Mouse (Mus musculus) T-helper 2 cell (primary cell): ENCODE results near the gene Dscaml1.

Experiments
- in situ Hi-C: fragments of 300-600 bp; cut with MboI, MseI; formaldehyde crosslinking; loops from one replicate; pipeline ENCODE4 v1.15.1; 2025; ENCODE audit warnings: high pct_unique_total_duplicates

Gene Dscaml1

DNA sequence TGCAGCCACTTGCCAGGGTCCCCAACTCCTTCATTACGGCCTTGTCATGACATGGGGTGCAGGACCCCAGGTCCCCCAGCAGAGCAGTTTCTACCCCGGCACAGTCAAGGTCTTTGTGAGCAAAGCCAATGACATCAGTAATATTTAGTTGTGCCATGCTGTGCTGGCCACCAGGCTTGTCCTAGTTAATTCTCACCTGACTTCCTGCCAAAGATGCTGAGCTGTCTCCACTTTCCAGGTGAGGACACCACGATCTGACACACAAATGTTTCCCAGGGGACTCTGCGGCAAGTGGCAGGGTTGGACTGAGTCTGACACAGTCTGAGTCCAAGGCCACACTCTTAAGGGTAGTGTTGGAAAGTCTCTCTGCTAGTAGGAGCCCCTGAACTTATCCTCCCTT, at the start of gene Dscaml1:
Gene Dscaml1 (plus strand): TSS at position 173 of the 400 bp plus-strand sequence.
- in situ Hi-C loops = no loop called here

DNA sequence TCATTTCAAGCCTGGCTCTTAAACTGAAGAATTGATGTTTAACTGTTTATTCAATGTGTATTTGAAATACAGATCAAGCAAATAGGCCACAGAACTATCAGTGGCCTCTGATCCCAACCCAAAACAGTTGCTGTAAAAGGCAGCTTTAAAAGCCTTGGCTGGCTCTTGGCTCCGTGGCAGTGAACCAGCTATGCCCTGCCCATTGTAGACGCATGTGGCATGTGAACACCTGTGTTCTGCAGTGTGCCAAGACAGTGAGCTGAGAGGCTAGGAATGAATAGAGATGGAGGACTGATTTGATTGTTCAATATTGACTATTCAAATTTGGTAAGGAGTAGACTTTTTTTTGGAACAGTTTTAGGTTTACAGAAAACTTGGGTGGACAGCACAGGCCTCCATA, 49.5 kb upstream of the Dscaml1 start:
- in situ Hi-C loops = no loop called here

GRCm38 (mm10) chr9:45380411-45381251, 45.8 kb upstream of the Dscaml1 start:
- in situ Hi-C loops = loop anchor here (10.0 kb wide), 1 partner anchor 236 kb away; no protein-coding TSS in a partner anchor

GRCm38 (mm10) chr9:45382336-45382735, 44.1 kb upstream of the Dscaml1 start:
- in situ Hi-C loops = loop anchor here (10.0 kb wide), 1 partner anchor 238 kb away; no protein-coding TSS in a partner anchor

- in situ Hi-C loops = loop anchor here (10.0 kb wide), 1 partner anchor 238 kb away; no protein-coding TSS in a partner anchor
Observed at GRCm38 (mm10) chr9:45382834-45383233, 43.6 kb upstream of the Dscaml1 start.

GRCm38 (mm10) chr9:45383883-45384282, 42.5 kb upstream of the Dscaml1 start:
- in situ Hi-C loops = loop anchor here (10.0 kb wide), 1 partner anchor 239 kb away; no protein-coding TSS in a partner anchor

- in situ Hi-C loops = loop anchor here (10.0 kb wide), 1 partner anchor 242 kb away; no protein-coding TSS in a partner anchor
Observed at GRCm38 (mm10) chr9:45386698-45387097, 39.7 kb upstream of the Dscaml1 start.

GRCm38 (mm10) chr9:45388385-45388994, 37.9 kb upstream of the Dscaml1 start:
- in situ Hi-C loops = loop anchor here (10.0 kb wide), 1 partner anchor 244 kb away; no protein-coding TSS in a partner anchor

DNA sequence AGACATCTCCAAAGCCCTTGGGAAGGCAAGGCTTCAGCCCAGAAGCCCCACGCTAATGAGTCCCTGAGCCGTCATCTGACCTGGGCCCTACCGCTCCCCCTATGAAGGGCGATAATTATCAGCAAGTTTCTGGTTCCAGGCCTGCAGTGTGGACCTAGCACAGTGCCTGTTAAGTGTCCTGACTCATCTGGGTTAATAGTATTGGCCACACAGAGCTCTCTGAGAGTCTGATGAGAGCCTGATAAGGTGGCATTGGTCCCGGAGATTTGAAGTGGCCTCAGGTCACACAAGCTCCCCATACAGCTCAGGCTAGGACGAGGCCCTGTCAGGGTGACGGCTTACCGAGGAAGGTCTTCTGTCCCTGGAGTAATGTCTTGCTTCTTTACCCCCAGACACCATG, 36.8 kb upstream of the Dscaml1 start:
- in situ Hi-C loops = loop anchor here (10.0 kb wide), 1 partner anchor 245 kb away; no protein-coding TSS in a partner anchor

DNA sequence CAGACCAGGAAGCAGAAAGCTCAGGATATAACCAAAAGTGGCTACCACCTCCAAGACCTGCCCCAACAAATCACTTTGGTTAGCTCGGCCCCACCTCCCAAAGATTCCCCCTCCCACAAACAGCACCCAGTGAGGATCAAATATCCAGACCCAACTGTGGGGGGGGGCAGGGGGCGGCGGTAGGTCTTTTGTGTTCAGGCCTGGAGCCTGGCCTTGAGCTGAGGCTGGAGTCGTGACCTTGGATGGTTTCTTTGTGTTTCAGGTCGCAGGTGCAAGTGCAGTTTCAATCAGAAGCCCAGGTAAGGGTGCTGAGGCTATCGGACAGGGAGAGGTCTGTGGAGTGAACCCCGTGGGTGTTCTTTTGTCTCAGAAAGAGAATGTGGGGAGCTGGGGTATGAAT, 35.1 kb upstream of the Dscaml1 start:
- in situ Hi-C loops = loop anchor here (5.0 kb wide), 2 partner anchors 74 to 169 kb away; partner anchors contain the start of gene Tmprss13

DNA sequence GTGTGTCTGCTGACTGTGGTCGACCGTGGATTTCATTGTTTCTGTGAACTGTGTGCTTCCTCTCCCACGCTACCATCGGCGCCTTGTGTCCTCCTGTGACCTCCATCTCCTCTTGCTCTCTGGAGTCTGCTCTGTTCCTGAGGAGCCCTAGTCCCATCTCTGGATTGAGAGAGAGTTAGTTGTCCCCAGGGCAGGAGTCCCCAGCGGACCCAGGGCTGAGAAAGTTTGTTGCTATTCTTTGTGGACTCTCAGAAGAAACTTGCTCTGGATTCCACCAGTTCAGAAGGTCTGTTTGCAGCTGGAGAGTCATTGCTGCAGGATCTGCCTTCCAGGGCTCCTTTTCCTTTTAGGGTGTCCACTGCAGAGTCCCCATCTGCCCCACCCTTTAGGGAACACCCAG, 31.2 kb upstream of the Dscaml1 start:
- in situ Hi-C loops = no loop called here

DNA sequence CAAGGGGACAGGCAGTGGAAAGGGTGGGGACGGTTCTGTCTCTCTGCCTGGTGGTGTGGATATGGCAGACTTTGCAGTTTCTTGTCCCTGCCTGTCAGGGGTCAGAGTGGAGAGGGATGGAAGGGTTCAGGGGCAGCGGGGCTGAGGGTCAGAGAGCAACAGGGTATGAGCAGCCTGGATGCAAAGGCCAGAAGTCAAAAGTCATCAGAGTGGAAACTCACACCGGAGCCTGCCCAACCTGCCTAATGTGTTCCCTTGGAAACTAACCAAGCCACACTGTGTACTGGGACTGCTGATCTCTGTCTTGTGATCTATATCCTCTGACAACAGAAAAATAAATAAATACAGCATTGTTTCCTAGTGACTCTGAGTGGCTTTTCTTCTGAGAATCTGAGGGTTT, 30.6 kb upstream of the Dscaml1 start:
- in situ Hi-C loops = no loop called here

- in situ Hi-C loops = no loop called here
Observed at GRCm38 (mm10) chr9:45398336-45398735, 28.1 kb upstream of the Dscaml1 start.

DNA sequence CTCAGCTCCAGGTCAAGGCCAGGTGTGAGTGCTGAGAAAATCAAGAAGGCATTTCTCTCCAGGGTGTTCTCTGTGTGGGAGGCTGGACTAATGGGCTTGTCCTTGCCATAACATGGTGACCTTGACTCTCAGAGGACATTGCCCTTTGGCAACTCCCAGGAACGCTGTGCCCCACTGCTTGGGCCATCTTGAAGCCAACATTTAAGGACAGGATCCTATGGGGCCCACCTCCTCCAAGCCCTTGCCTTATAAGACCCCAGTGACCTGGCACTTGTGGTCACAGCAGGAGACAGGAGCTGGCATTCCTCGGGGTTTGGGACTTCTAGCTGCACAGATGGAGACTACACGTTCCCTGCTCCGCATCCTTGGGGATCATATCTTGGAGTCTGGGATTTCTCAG, 27.0 kb upstream of the Dscaml1 start, which contains the start of gene Fxyd2:
Gene Fxyd2 (plus strand): TSS at position 236 of the 400 bp plus-strand sequence.
- in situ Hi-C loops = no loop called here

GRCm38 (mm10) chr9:45401851-45402250, 24.6 kb upstream of the Dscaml1 start:
- in situ Hi-C loops = loop anchor here (10.0 kb wide), 1 partner anchor 377 kb away; no protein-coding TSS in a partner anchor

DNA sequence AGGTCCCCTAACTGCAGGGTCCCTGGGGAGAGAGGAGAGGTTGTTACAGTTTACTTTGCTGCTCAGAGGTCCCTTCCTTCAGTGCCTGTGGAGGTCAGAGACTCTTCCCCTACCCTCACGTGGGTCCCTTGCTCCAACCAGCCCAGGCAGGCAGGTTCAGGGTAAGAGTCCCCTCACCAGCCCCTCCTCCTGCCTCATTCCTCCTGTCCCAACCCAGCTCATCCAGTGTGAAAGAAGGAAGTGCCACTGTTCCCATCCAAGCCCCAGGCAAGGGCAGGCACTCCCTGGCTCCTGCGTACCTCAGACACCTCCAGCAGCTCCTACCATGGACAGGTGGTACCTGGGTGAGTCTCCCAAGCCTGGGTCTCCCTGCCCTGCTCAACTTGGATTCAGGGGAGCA, 23.5 kb upstream of the Dscaml1 start:
- in situ Hi-C loops = loop anchor here (10.0 kb wide), 1 partner anchor 378 kb away; no protein-coding TSS in a partner anchor

GRCm38 (mm10) chr9:45405694-45406093, 20.7 kb upstream of the Dscaml1 start:
- in situ Hi-C loops = loop anchor here (10.0 kb wide), 1 partner anchor 381 kb away; no protein-coding TSS in a partner anchor

- in situ Hi-C loops = loop anchor here (10.0 kb wide), 1 partner anchor 382 kb away; no protein-coding TSS in a partner anchor
Observed at GRCm38 (mm10) chr9:45406808-45407207, 19.6 kb upstream of the Dscaml1 start.

DNA sequence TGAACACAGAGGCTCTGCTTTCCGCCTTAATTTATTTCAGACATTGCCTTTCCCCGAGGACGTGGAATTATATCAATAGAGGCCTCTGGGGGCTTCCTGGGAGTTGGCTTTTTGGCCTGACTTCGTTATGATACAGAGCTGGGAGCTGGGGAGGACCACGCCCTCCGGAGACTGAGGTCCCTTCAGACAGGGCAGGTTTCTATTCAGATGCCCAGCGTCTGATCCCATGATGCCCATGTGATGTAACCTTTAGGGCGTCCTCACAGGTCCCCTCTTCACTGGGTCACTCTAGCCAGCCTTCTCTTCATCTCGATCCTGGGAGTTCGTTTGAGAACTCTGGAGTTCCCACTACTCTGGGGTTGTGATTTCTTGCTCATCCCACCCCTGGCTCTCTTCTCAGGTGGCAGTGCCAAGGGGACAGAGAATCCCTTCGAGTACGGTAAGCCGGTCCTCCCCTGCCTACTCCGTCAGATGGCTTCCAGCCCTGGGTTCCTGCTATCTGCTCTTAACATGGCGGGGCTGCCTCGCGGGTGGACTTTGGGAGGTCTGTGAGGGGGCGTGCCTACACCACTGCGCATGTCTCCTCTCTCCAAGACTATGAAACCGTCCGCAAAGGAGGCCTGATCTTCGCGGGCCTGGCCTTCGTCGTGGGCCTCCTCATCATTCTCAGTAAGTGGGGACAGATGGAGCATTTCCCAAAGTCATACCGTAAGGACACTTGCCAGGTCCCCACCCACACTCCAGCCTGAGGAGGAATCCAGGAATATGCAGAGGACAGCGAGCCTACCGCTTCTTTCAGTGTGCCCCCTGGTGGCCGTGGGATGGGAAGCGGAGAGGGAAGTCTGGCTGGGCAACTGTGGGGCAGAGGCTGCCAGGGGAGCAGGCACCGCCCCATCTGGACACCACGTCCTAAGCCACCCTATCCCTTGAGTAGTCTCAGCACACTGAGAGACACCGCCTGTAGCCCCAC, 18.4 kb upstream of the Dscaml1 start:
- in situ Hi-C loops = loop anchor here (10.0 kb wide), 1 partner anchor 383 kb away; no protein-coding TSS in a partner anchor

DNA sequence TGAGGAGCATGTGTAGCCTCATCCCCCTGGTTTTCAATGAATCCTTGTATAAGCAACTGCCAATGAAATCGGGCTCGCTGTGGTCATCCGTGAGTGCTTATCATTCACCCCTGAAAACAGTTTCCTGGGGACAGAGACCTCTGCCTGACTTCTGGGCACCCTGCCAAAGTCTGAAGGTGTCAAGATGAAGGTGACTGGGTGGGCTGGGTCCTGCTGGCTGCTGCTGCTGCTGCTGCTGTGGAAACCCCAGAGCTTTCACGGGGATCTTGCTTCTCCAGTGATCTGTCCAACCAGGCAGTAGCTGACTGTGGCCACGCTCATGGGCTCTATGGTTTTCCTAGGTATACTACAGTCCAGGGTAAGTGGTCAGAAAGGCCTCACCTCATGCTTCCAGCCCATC, 16.2 kb upstream of the Dscaml1 start:
- in situ Hi-C loops = loop anchor here (10.0 kb wide), 1 partner anchor 105 kb away; no protein-coding TSS in a partner anchor

GRCm38 (mm10) chr9:45410614-45411013, 15.8 kb upstream of the Dscaml1 start:
- in situ Hi-C loops = loop anchor here (10.0 kb wide), 1 partner anchor 106 kb away; no protein-coding TSS in a partner anchor
